Mouse (Mus musculus) embryo, embryonic 10 days (tissue): Measurements from ENCODE around the gene Sez6.
A peak's percentile ranks its signal among the peaks of the same experiment; 100 is the strongest.

ENCODE experiments used
- DNase-seq: peaks from one replicate; pipeline ENCODE4 v3.0.0-alpha.2; 2015; ENCODE audit warnings: low spot score

Sez6 gene

GRCm38 (mm10) chr11:77906097-77906687 is 24.4 kb upstream of the Sez6 start:
- peak; percentile 39 for DNase-seq

DNA sequence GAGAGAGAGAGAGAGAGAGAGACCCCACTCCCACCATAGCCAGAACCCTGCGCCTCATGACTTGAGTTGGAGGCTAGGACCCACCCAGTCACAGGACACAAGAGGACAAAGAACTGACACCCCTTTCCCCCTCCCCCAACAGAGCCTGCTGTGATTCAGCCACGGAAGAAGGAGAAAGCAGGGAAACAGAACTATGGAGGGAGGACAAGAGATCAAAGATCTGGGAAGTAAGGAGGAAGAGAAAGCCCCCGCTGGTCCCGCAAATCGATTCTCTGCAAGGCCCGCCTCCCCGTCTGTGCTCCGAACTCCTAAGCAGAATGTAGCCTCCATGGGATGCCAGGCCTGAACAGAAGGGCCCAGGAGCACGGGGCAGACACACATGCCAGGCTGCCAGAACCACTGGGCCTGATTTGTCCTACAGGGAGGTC is 23.8 kb upstream of the Sez6 start:
- no peak for DNase-seq

- DNase-seq = no peak
Measured at GRCm38 (mm10) chr11:77908468-77908867, 22.1 kb upstream of the Sez6 start.

GRCm38 (mm10) chr11:77909376-77909775 is 21.2 kb upstream of the Sez6 start:
- DNase-seq = no peak

GRCm38 (mm10) chr11:77909776-77910175 is 20.8 kb upstream of the Sez6 start:
- no peak for DNase-seq

GRCm38 (mm10) chr11:77913505-77913904 is 17.1 kb upstream of the Sez6 start:
- peak; percentile 79 for DNase-seq

DNA sequence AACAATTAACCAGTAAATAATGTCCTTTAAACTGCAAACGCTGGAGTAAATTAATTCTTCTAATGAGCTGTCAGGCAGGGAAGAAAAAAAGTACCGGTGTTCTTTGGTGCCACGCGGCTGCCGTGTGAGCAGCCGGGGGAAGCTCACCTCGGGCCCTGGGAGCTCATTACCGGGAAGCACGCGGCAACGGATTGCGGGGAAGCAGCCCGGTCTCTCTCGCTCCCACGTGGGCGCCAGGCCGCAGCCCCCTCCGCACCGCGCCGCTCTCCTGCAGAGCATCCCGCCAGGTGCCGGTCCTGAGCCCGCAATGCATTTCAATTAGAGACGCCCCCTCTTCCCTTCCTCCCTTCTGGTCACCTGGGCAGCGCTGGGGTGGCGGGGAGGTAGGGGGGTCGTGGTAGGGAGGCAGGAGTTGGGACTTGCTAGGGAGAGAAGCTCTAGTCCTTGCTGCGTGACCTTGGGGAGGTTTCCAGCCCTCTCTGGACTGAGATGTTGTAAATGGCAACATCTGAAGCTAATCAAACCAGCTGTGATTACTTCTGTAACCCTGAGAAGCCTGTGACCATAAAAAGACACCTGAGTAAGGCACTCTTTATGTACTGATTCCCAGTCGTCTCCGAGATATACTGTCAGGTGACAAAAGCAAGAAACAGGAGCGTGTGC is 15.9 kb upstream of the Sez6 start:
- DNase-seq = no peak

- DNase-seq = no peak
Measured at GRCm38 (mm10) chr11:77916741-77917140, 13.9 kb upstream of the Sez6 start.

GRCm38 (mm10) chr11:77917166-77917565 is 13.4 kb upstream of the Sez6 start:
- peak; percentile 58 for DNase-seq

GRCm38 (mm10) chr11:77923285-77923684 is 7.3 kb upstream of the Sez6 start:
- peak; percentile 41 for DNase-seq

DNA sequence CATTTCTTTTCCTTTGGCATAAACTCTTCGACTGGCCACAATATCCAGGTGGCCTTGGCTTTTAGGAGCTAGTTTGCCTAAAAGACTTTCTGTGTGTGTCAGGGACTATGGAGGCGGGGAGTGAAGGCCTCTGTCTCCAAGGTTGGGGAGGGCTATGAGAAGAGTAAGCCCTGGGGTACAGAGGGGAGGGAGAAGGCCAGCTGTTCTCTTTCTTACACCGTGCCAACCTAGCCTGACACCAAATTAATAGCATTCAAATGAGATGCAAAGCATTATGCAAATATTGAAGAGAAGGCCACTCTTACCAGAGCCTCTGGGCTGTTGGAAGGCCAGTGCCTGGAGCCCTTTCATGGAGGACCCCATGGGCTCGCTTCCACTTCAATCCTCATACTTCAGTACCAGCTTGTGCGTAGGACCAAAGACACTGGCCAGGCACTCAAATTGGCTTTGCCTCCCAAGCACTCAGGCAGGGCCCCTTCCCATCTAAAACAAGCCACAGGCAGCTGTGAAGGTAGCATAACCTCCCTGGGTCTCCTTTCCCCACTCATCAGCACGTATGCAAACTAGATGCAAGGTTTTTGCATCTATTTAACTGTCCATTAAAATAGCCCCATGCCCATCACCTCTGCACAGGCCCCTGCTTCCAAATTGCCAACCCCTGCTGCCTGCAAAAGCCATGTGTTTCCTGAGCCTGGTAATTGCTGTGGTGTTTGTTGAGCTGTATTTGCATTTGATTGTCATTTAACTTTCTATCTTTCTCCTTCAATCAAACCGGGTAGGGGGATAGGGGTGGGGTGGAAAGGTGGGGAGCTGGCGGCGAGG is 4.6 kb upstream of the Sez6 start:
- DNase-seq = no peak

GRCm38 (mm10) chr11:77926666-77927065 is 3.9 kb upstream of the Sez6 start:
- DNase-seq = no peak

- no peak for DNase-seq
Measured at GRCm38 (mm10) chr11:77927837-77928236, 2.8 kb upstream of the Sez6 start.

DNA sequence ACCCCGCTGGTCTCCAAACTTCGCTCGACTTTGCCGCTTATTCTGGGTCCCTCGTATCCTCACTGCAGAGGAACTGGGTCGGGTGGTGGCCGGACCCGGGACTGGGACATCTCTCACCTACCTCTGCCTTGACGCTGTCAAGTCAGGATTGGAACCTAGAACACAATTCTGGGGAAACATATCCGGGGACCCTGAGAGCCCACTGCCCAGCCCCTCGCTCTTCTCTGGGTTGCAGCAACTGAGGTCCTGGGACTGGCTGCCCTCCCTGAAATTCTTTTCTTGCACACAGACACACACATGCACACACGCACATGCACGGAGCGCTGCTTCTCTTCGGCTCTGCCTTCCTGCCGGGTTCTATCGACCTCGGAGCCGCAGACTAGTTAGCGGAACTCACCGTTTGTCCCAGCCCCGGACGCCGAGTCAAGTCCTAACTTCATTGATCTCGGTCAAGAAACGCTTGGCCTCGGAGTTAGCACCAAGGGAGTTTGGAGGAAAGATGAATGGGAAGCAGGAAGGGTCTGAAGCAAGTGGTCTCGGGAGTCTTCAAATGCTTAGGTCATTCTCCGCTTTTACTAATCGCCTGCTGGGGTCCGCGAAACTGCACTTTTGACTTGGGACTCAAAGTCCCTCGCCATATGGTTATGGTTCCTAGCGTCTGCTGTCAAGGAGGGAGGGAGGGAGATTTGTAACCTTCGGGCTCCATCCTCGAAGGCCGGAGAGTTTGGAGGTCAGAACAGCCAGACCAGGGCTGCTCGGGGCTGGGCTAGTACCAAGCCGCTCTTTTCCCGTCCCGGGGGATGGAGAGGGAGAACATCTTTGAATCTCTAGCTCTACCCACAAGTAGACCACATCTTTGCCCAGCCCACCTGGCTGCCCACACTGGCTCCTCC is 1.2 kb downstream of the Sez6 start:
- DNase-seq = peak; percentile 34

GRCm38 (mm10) chr11:77932576-77932975 is 2.0 kb downstream of the Sez6 start:
- DNase-seq = no peak

GRCm38 (mm10) chr11:77934111-77934521 is 3.5 kb downstream of the Sez6 start:
- no peak for DNase-seq

DNA sequence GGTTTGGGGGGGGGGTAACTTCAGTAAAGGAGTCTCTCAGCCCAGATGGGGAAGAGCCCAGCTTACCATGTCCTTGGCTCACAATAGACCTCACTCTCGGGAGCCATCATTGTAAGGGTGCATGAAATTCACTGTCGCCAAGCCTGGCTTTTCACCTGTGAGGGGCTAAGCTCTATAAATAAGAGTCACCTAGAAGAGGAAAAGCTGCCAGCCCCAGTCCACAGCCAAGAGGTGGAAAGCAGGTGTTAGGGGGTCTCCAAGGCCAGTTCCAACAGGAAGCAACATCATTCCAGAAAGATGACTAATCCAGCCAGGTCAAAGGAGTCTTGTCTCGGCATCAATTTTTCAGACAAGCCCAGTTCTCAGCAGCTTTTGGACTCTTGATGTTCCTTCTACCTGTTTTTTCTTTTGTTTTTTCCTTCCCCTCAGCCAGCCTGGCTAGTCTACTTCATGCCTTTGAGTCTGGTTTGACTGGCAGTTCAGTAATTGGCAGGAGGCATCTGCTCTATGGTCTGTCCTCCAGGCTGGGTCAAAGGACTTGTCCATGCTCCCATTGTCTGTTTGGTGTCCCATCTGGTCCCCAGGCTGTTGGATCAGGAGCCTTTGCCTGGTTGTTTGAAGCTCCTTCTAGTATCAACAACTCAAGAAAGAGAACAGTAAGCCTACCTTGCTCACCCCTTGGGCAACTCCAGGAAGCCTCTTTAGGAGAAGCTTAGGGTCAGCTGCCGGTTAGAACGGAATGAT is 4.1 kb downstream of the Sez6 start:
- DNase-seq = no peak

GRCm38 (mm10) chr11:77936846-77937245 is 6.2 kb downstream of the Sez6 start:
- no peak for DNase-seq

DNA sequence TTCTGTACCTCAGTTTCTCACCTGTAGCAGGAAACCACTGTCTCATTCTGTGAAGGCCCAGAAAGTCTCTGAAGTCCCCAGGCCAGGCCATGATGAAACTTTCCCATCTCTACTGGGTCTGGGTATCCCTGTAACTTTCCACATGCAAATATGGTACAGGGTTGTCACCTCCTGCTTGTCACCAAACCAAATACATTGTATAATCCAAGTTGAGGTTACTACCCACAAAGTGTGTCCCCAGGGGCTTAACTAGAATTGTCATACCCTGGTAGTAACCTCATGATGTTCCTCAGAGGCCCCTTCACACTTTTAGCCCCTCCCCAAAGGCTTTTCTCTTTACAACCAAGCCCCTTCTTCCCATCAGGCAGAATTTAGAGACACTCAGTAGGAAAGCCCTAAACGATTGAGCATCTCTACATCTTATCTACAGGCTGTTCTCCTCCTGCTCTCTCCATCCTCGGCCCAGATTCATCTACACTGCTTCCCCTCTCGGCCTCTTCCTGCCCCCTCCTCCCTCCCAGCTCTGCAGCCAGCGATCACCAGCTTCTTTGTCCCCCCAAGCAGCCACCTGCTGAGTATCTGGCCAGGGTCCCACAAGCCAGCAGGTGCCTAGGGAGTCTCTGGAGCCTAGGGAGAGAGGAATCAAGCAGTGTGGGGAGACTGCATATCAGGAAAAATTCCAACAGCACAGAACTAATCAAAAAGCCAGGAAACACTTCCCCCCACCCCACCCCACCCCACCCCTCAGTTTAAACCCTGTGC is 7.2 kb downstream of the Sez6 start:
- no peak for DNase-seq

GRCm38 (mm10) chr11:77942230-77942629 is 11.6 kb downstream of the Sez6 start:
- no peak for DNase-seq

DNA sequence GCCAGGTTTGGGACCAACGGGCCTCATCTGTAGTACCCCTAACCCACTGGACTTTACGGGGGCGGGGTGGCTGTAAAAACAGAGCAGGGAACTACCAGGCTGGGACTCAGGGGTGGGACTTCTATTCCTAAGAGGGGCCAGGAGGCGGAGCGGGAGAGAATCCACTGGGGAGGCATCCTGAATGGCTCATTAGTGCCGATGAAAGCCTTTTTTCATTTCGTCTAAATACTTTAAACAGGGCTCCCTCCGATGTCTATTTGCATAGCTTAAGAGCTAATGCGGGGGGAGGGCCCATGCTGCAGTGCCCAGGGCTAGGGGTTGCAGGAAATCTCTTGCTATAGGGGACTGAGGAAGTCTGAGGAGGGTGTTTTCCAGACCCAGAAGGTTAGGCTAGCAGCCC is 17.3 kb downstream of the Sez6 start:
- DNase-seq = peak; percentile 67
